Mouse (Mus musculus) G1E (cell line): ENCODE measurements at regions not wholly inside any gene's neighbourhood (a gene's known extent, or its start where the extent isn't known, plus 50 kb on each side); places are given as distances from the start of the nearest gene placed in this dataset.

Experiments used
- CTCF ChIP-seq: IDR thresholded peaks from 2 replicates; pipeline ENCODE4 v1.5.1; 2012; ENCODE audit warnings: low read depth, low read length, inconsistent platforms, mixed read lengths
- GATA1 ChIP-seq: IDR thresholded peaks from 2 replicates; pipeline ENCODE4 v1.6.1; 2012; ENCODE audit warnings: borderline replicate concordance, low read length, inconsistent platforms, mixed read lengths

- TF ChIP-seq CTCF (no peak), GATA1 (no peak)
Observed at GRCm38 (mm10) chr9:24910738-24911137, 136.6 kb upstream of the Tbx20 start.
